Mouse (Mus musculus): ENCODE measurements around the gene Rpgrip1.

Gene Rpgrip1

GRCm38 (mm10) chr14:52197156-52197878 lies 86.8 kb downstream of the Rpgrip1 start, which contains the start of gene Supt16:
Gene Supt16 (minus strand): TSS chr14:52197416.
- DNase-seq (ENCODE audit: low read depth, low spot score) = peak; percentile 74

- DNase-seq (ENCODE audit: low read depth, low spot score) = no peak
Measured at GRCm38 (mm10) chr14:52198141-52198540, 87.6 kb downstream of the Rpgrip1 start.

- DNase-seq (ENCODE audit: low read depth, low spot score) = no peak
Measured at GRCm38 (mm10) chr14:52199412-52199811, 88.9 kb downstream of the Rpgrip1 start.

Data from c-Kit-negative CD71-positive TER-119-positive erythroid progenitor cells, embryonic 14.5 days (primary cell).